Mouse (Mus musculus): Measurements from ENCODE around the gene Rhoa. TPM values are rescaled to one million over a fixed set of nuclear protein-coding genes. Genes with fewer than 3 reads are reported as not detected.

The Rhoa gene
- total RNA-seq, 2 experiments from 2014 or later = 148 to 303 TPM

- no peak for ATAC-seq (replicated peaks; ENCODE audit: low FRiP score, low TSS enrichment, poor library complexity, severe bottlenecking)
Measured at GRCm38 (mm10) chr9:108338551-108338885, 32.6 kb downstream of the Rhoa start.

GRCm38 (mm10) chr9:108338886-108339781 lies 33.2 kb downstream of the Rhoa start, which contains the start of gene Gpx1:
Gene Gpx1, plus strand, starts transcription at chr9:108338903.
- peak; percentile 80 for ATAC-seq (replicated peaks; ENCODE audit: low FRiP score, low TSS enrichment, poor library complexity, severe bottlenecking)

GRCm38 (mm10) chr9:108339886-108340257 lies 33.9 kb downstream of the Rhoa start:
- ATAC-seq (replicated peaks; ENCODE audit: low FRiP score, low TSS enrichment, poor library complexity, severe bottlenecking) = no peak

GRCm38 (mm10) chr9:108340258-108341138 lies 34.6 kb downstream of the Rhoa start:
- peak; percentile 62 for ATAC-seq (replicated peaks; ENCODE audit: low FRiP score, low TSS enrichment, poor library complexity, severe bottlenecking)

GRCm38 (mm10) chr9:108341139-108341475 lies 35.2 kb downstream of the Rhoa start:
- no peak for ATAC-seq (replicated peaks; ENCODE audit: low FRiP score, low TSS enrichment, poor library complexity, severe bottlenecking)

GRCm38 (mm10) chr9:108341801-108342200 lies 35.9 kb downstream of the Rhoa start:
- ATAC-seq (replicated peaks; ENCODE audit: low FRiP score, low TSS enrichment, poor library complexity, severe bottlenecking) = no peak

GRCm38 (mm10) chr9:108342301-108342831 lies 36.4 kb downstream of the Rhoa start:
- no peak for ATAC-seq (replicated peaks; ENCODE audit: low FRiP score, low TSS enrichment, poor library complexity, severe bottlenecking)

GRCm38 (mm10) chr9:108343331-108343730 lies 37.4 kb downstream of the Rhoa start:
- ATAC-seq (replicated peaks; ENCODE audit: low FRiP score, low TSS enrichment, poor library complexity, severe bottlenecking) = no peak

- ATAC-seq (replicated peaks; ENCODE audit: low FRiP score, low TSS enrichment, poor library complexity, severe bottlenecking) = peak; percentile 11; the same call in 1 of the 2 replicates
Measured at GRCm38 (mm10) chr9:108343835-108344234, 37.9 kb downstream of the Rhoa start.

- no peak for ATAC-seq (replicated peaks; ENCODE audit: low FRiP score, low TSS enrichment, poor library complexity, severe bottlenecking)
Measured at GRCm38 (mm10) chr9:108344471-108344870, 38.5 kb downstream of the Rhoa start.

- no peak for ATAC-seq (replicated peaks; ENCODE audit: low FRiP score, low TSS enrichment, poor library complexity, severe bottlenecking)
Measured at GRCm38 (mm10) chr9:108347024-108347423, 41.1 kb downstream of the Rhoa start.

- peak; percentile 59 for ATAC-seq (replicated peaks; ENCODE audit: low FRiP score, low TSS enrichment, poor library complexity, severe bottlenecking)
Measured at GRCm38 (mm10) chr9:108347540-108348289, 41.8 kb downstream of the Rhoa start, which contains the start of gene Usp4. Gene Usp4, plus strand, starts transcription at chr9:108347853.

GRCm38 (mm10) chr9:108348290-108348680 lies 42.4 kb downstream of the Rhoa start:
- ATAC-seq (replicated peaks; ENCODE audit: low FRiP score, low TSS enrichment, poor library complexity, severe bottlenecking) = no peak

GRCm38 (mm10) chr9:108349727-108350126 lies 43.8 kb downstream of the Rhoa start:
- ATAC-seq (replicated peaks; ENCODE audit: low FRiP score, low TSS enrichment, poor library complexity, severe bottlenecking) = peak; percentile 73

GRCm38 (mm10) chr9:108378234-108378633 lies 72.3 kb downstream of the Rhoa start:
- ATAC-seq (replicated peaks; ENCODE audit: low FRiP score, low TSS enrichment, poor library complexity, severe bottlenecking) = no peak

GRCm38 (mm10) chr9:108378736-108379135 lies 72.8 kb downstream of the Rhoa start:
- no peak for ATAC-seq (replicated peaks; ENCODE audit: low FRiP score, low TSS enrichment, poor library complexity, severe bottlenecking)

GRCm38 (mm10) chr9:108379294-108379693 lies 73.4 kb downstream of the Rhoa start:
- ATAC-seq (replicated peaks; ENCODE audit: low FRiP score, low TSS enrichment, poor library complexity, severe bottlenecking) = no peak

GRCm38 (mm10) chr9:108381382-108381781 lies 75.5 kb downstream of the Rhoa start:
- ATAC-seq (replicated peaks; ENCODE audit: low FRiP score, low TSS enrichment, poor library complexity, severe bottlenecking) = no peak

GRCm38 (mm10) chr9:108385006-108385405 lies 79.1 kb downstream of the Rhoa start:
- no peak for ATAC-seq (replicated peaks; ENCODE audit: low FRiP score, low TSS enrichment, poor library complexity, severe bottlenecking)

Data from megakaryocyte-erythroid progenitor cell, adult 5-6 weeks (primary cell).